Mouse (Mus musculus) left cerebral cortex, adult 2 months (tissue): ENCODE measurements at regions not wholly inside any gene's neighbourhood (a gene's known extent, or its start where the extent isn't known, plus 50 kb on each side); places are given as distances from the start of the nearest gene placed in this dataset.
A peak's percentile ranks its signal among the peaks of the same experiment; 100 is the strongest.

Source experiments
- DNase-seq, 2 experiments: peaks; one replicate each; pipeline ENCODE4 v3.0.0; 2021 to 2022; ENCODE audit warnings: low spot score in 2 of 2, mixed read lengths in 1 of 2; ENCODE audit errors: extremely low spot score in 1 of 2
- H3K27ac ChIP-seq: fragments of 200-600 bp; 2 replicates; pipeline ENCODE4 v1.8.1; 2022
- H3K4me3 ChIP-seq: fragments of 200-600 bp; 2 replicates; pipeline ENCODE4 v1.8.1; 2022
- CTCF ChIP-seq: fragments of 200-600 bp; IDR thresholded peaks from 2 replicates; pipeline ENCODE4 v1.8.1; 2022; ENCODE audit warnings: antibody characterized with exemption, mild to moderate bottlenecking, moderate library complexity
- intact Hi-C: fragments of 180-260 bp; cut with DNase I; formaldehyde crosslinking; loops from one replicate; pipeline ENCODE4 v1.15.1; 2025

- TF ChIP-seq CTCF, result no peak
- Histone ChIP-seq H3K4me3 (no peak overlapping the region), H3K27ac (no peak overlapping the region)
- intact Hi-C loops, result no loop called here
- no peak for DNase-seq
Measured at GRCm38 (mm10) chr11:112519076-112519475, 262.9 kb upstream of the Sox9 start.

- DNase-seq, result no peak
- peak; percentile 30 for TF ChIP-seq CTCF
Measured at GRCm38 (mm10) chr11:112524983-112525382, 257.0 kb upstream of the Sox9 start.

GRCm38 (mm10) chr11:112542573-112542972 lies 239.5 kb upstream of the Sox9 start:
- Histone ChIP-seq H3K4me3 (no peak overlapping the region), H3K27ac (no peak overlapping the region)
- intact Hi-C loops, result no loop called here
- no peak for DNase-seq
- no peak for TF ChIP-seq CTCF

More at GRCm38 (mm10) chr11:112524983-112525382, 257.0 kb upstream of the Sox9 start:
- Histone ChIP-seq H3K4me3 (no peak overlapping the region), H3K27ac (no peak overlapping the region)
- intact Hi-C loops, result no loop called here

GRCm38 (mm10) chr11:112543473-112543872 lies 238.6 kb upstream of the Sox9 start:
- DNase-seq, result no peak
- TF ChIP-seq CTCF, result no peak
- no peak overlapping the region for H3K4me3 ChIP-seq
- intact Hi-C loops, result no loop called here
- no peak overlapping the region for H3K27ac ChIP-seq

GRCm38 (mm10) chr11:112545231-112546010 lies 236.6 kb upstream of the Sox9 start:
- intact Hi-C loops, result no loop called here
- DNase-seq, result no peak
- Histone ChIP-seq H3K27ac (no peak overlapping the region), H3K4me3 (no peak overlapping the region)
- TF ChIP-seq CTCF, result no peak

GRCm38 (mm10) chr11:112546162-112546561 lies 235.9 kb upstream of the Sox9 start:
- H3K4me3 ChIP-seq, result no peak overlapping the region
- DNase-seq, result no peak
- intact Hi-C loops, result no loop called here
- H3K27ac ChIP-seq, result no peak overlapping the region
- no peak for TF ChIP-seq CTCF

GRCm38 (mm10) chr11:112552838-112553237 lies 229.2 kb upstream of the Sox9 start:
- intact Hi-C loops, result no loop called here
- no peak overlapping the region for H3K27ac ChIP-seq
- DNase-seq, result no peak
- TF ChIP-seq CTCF, result no peak
- H3K4me3 ChIP-seq, result no peak overlapping the region

- Histone ChIP-seq H3K4me3 (no peak overlapping the region), H3K27ac (no peak overlapping the region)
- TF ChIP-seq CTCF, result no peak
Measured at GRCm38 (mm10) chr11:112563027-112563426, 219.0 kb upstream of the Sox9 start.

GRCm38 (mm10) chr11:112564706-112565215 lies 217.3 kb upstream of the Sox9 start:
- Histone ChIP-seq H3K27ac (no peak overlapping the region), H3K4me3 (no peak overlapping the region)
- intact Hi-C loops, result no loop called here
- DNase-seq, result no peak
- no peak for TF ChIP-seq CTCF

More at GRCm38 (mm10) chr11:112563027-112563426, 219.0 kb upstream of the Sox9 start:
- intact Hi-C loops, result no loop called here
- no peak for DNase-seq

GRCm38 (mm10) chr11:112566071-112566470 lies 216.0 kb upstream of the Sox9 start:
- DNase-seq, result no peak
- intact Hi-C loops, result no loop called here
- no peak overlapping the region for H3K27ac ChIP-seq
- TF ChIP-seq CTCF, result no peak
- no peak overlapping the region for H3K4me3 ChIP-seq

GRCm38 (mm10) chr11:112587386-112587785 lies 194.6 kb upstream of the Sox9 start:
- H3K27ac ChIP-seq, result no peak overlapping the region
- TF ChIP-seq CTCF, result no peak
- H3K4me3 ChIP-seq, result no peak overlapping the region
- no peak for DNase-seq
- intact Hi-C loops, result no loop called here

- Histone ChIP-seq H3K27ac (no peak overlapping the region), H3K4me3 (no peak overlapping the region)
- no peak for TF ChIP-seq CTCF
- no peak for DNase-seq
- intact Hi-C loops, result no loop called here
Measured at GRCm38 (mm10) chr11:112588088-112588487, 193.9 kb upstream of the Sox9 start.

GRCm38 (mm10) chr11:112590214-112590613 lies 191.8 kb upstream of the Sox9 start:
- H3K4me3 ChIP-seq, result no peak overlapping the region
- H3K27ac ChIP-seq, result no peak overlapping the region
- no peak for DNase-seq
- no peak for TF ChIP-seq CTCF
- intact Hi-C loops, result no loop called here
